Mouse (Mus musculus) T-cell, adult 2 months (primary cell): ENCODE results near the gene Ubxn1.
"Not testable (repeated sequence)": the region's sequence is repeated elsewhere in the genome, so short reads cannot be mapped to it uniquely, and the experiment has no call there.

Experiments used
- DNase-seq: peaks from one replicate; pipeline ENCODE4 v3.0.0; 2022; ENCODE audit warnings: low spot score

The Ubxn1 gene

GRCm38 (mm10) chr19:8857689-8858088 is 13.6 kb upstream of the Ubxn1 start:
- DNase-seq: peak; percentile 21

- peak; percentile 50 for DNase-seq
Observed at GRCm38 (mm10) chr19:8859018-8859417, 12.3 kb upstream of the Ubxn1 start.

GRCm38 (mm10) chr19:8864265-8864664 is 7.0 kb upstream of the Ubxn1 start:
- no peak for DNase-seq

GRCm38 (mm10) chr19:8870381-8870780 is 915 bp upstream of the Ubxn1 start:
- not testable (repeated sequence) for DNase-seq

GRCm38 (mm10) chr19:8870838-8871237 is 458 bp upstream of the Ubxn1 start:
- DNase-seq: no peak

GRCm38 (mm10) chr19:8872266-8872840 is 1.1 kb downstream of the Ubxn1 start:
- no peak for DNase-seq

- DNase-seq: no peak
Observed at GRCm38 (mm10) chr19:8875031-8875430, 3.7 kb downstream of the Ubxn1 start.

GRCm38 (mm10) chr19:8880311-8881033 is 9.2 kb downstream of the Ubxn1 start, which contains the start of gene Uqcc3:
TSS of gene Uqcc3 (minus strand) at chr19:8880923.
- peak; percentile 93 for DNase-seq

GRCm38 (mm10) chr19:8881034-8881392 is 9.7 kb downstream of the Ubxn1 start:
- DNase-seq: no peak

GRCm38 (mm10) chr19:8883616-8884015 is 12.3 kb downstream of the Ubxn1 start, which contains the start of the genes Lbhd1 and Gm49403:
TSS of gene Lbhd1 (plus strand) at chr19:8883732.
TSS of gene Gm49403 (plus strand) at chr19:8883930.
- no peak for DNase-seq

- no peak for DNase-seq
Observed at GRCm38 (mm10) chr19:8886916-8887584, 15.8 kb downstream of the Ubxn1 start.

GRCm38 (mm10) chr19:8887585-8888463 is 16.5 kb downstream of the Ubxn1 start:
- DNase-seq: no peak

- DNase-seq: peak; percentile 95
Observed at GRCm38 (mm10) chr19:8888511-8889385, 17.5 kb downstream of the Ubxn1 start, which contains the start of the genes 1810009A15Rik and Gm49416. TSS of gene 1810009A15Rik (plus strand) at chr19:8888853. TSS of gene Gm49416 (plus strand) at chr19:8888926.

GRCm38 (mm10) chr19:8892829-8893766 is 21.8 kb downstream of the Ubxn1 start, which contains the start of gene Ints5:
TSS of gene Ints5 (plus strand) at chr19:8893005.
- DNase-seq: peak; percentile 83

- DNase-seq: no peak
Observed at GRCm38 (mm10) chr19:8895397-8895960, 24.2 kb downstream of the Ubxn1 start.

- not testable (repeated sequence) for DNase-seq
Observed at GRCm38 (mm10) chr19:8896231-8896630, 24.9 kb downstream of the Ubxn1 start.

GRCm38 (mm10) chr19:8897211-8897864 is 26.0 kb downstream of the Ubxn1 start:
- peak; percentile 4 for DNase-seq

- DNase-seq: peak; percentile 96
Observed at GRCm38 (mm10) chr19:8897865-8898495, 26.7 kb downstream of the Ubxn1 start, which contains the start of gene Ganab. TSS of gene Ganab (plus strand) at chr19:8898071.
